Mouse (Mus musculus): ENCODE measurements around the gene Fbxl17. TPM values are rescaled to one million over a fixed set of nuclear protein-coding genes. Genes with fewer than 3 reads are reported as not detected.

The Fbxl17 gene
- polyA plus RNA-seq, 1 experiment, result 7.3 TPM

- no peak for DNase-seq
- Histone ChIP-seq H3K4me1 (replicated peaks; ENCODE audit: control insufficient read depth, insufficient read depth, low read length) (no peaks in the 10 kb centered on the region), H3K36me3 (ENCODE audit: control insufficient read depth, insufficient read depth, low read length) (no peaks in the 10 kb centered on the region), H3K27ac (ENCODE audit: control insufficient read depth, insufficient read depth, low read length) (no peak overlapping the region), H3K27me3 (ENCODE audit: control insufficient read depth, insufficient read depth, low read length) (no peaks in the 10 kb centered on the region), H3K4me3 (ENCODE audit: control insufficient read depth, insufficient read depth, low read length) (no peak overlapping the region)
- WGBS, result 89% methylated on average over 1 of the region's 1 CpGs
- TF ChIP-seq CTCF (IDR thresholded peaks at IDR 0.05; ENCODE audit: borderline replicate concordance, control insufficient read depth, extremely low read depth, insufficient read depth, low read length, poor library complexity) (no peak), POLR2A (IDR thresholded peaks at IDR 0.05; ENCODE audit: control insufficient read depth, extremely low read depth, insufficient read depth, low read length, poor library complexity) (no peak)
These were observed 34.6 kb downstream of the Fbxl17 start for GRCm38 (mm10) chr17:63465239-63465638.

DNA sequence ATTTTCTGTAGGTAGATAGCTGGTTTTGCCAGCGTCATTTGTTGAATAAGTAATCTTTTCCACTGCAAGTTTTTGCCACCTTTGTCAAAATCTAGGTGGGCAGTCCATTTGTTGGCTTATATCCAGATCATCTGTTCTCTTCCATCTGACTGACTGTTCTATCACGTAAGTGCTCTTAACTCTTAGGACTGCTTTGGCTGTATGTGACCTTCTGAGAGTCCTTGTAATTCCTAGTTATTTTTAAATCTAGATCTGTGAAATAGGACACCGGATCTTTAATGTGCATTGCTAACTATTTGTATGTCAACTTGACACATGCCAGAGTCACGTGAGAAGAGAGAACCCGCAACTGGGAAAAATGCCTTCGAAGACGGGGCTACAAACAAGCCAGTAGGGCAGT lies 37.3 kb downstream of the Fbxl17 start:
- Histone ChIP-seq H3K4me1 (replicated peaks; ENCODE audit: control insufficient read depth, insufficient read depth, low read length) (no peaks in the 10 kb centered on the region), H3K27me3 (ENCODE audit: control insufficient read depth, insufficient read depth, low read length) (no peaks in the 10 kb centered on the region), H3K4me3 (ENCODE audit: control insufficient read depth, insufficient read depth, low read length) (no peak overlapping the region), H3K36me3 (ENCODE audit: control insufficient read depth, insufficient read depth, low read length) (no peaks in the 10 kb centered on the region), H3K27ac (ENCODE audit: control insufficient read depth, insufficient read depth, low read length) (no peak overlapping the region)
- WGBS, result 96% methylated on average over 7 of the region's 7 CpGs
- TF ChIP-seq CTCF (IDR thresholded peaks at IDR 0.05; ENCODE audit: borderline replicate concordance, control insufficient read depth, extremely low read depth, insufficient read depth, low read length, poor library complexity) (no peak), POLR2A (IDR thresholded peaks at IDR 0.05; ENCODE audit: control insufficient read depth, extremely low read depth, insufficient read depth, low read length, poor library complexity) (no peak)
- DNase-seq, result no peak

DNA sequence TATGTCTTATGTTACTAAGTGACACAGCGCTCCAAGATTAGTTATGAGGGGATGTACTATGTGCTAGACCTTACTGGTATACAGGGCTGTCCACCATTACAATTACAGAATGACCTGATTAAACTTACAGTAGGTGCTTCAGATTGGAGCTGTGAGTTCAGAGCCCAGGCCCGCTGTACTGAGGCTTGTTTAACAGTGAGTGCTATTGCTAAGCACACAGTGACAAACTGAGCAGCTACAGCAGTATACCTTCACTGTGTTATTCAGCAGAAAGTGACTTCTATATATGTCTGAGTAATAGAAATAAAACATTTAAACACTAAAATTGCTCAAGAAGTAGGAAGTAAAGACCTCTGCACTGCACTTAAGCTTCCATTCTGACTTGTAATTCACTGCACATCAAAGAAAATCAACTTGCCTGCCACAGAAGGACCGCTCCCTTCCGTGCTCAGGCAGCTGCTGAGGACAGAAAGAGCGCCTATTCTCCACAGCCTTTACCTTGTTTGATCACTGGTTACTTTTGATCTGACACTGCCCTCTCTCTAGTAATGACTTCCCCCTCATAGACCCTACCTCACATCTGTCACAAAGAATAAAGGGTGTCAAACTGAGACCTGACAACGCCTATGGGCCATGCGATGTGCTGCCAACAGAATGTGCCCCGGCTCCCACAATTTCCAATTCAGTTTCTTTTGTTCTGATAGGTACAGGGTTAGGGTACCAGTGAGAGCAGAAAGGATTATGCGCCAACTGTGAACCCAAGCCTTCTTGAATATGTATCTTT lies 39.9 kb downstream of the Fbxl17 start:
- no peak overlapping the region for H3K4me3 ChIP-seq (ENCODE audit: control insufficient read depth, insufficient read depth, low read length)
- TF ChIP-seq POLR2A (IDR thresholded peaks at IDR 0.05; ENCODE audit: control insufficient read depth, extremely low read depth, insufficient read depth, low read length, poor library complexity) (no peak), CTCF (IDR thresholded peaks at IDR 0.05; ENCODE audit: borderline replicate concordance, control insufficient read depth, extremely low read depth, insufficient read depth, low read length, poor library complexity) (no peak)
- no peaks in the 10 kb centered on the region for H3K36me3 ChIP-seq (ENCODE audit: control insufficient read depth, insufficient read depth, low read length)
- no peak overlapping the region for H3K27ac ChIP-seq (ENCODE audit: control insufficient read depth, insufficient read depth, low read length)
- no peak for DNase-seq
- no peaks in the 10 kb centered on the region for H3K4me1 ChIP-seq (replicated peaks; ENCODE audit: control insufficient read depth, insufficient read depth, low read length)
- H3K27me3 ChIP-seq (ENCODE audit: control insufficient read depth, insufficient read depth, low read length), result no peaks in the 10 kb centered on the region
- 94% methylated on average over 9 of the region's 9 CpGs for WGBS

DNA sequence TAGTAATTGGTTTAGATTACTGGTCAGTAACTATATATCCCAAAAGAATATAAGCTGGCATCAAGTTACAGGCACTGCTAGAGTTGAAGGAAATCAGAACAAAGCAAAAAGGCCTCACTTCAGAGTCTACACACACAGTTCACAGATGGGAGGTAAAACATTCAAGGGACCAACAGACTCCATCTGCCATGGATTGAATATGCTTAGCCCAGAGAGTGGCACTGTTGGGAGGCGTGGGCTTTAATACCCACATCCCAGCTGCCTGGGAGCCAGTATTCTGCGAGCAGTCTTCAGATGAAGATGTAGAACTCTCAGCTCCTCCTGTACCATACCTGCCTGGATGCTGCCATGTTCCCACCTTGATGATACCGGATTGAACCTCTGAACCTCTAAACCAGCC lies 41.8 kb downstream of the Fbxl17 start:
- 97% methylated on average over 3 of the region's 3 CpGs for WGBS
- no peaks in the 10 kb centered on the region for H3K36me3 ChIP-seq (ENCODE audit: control insufficient read depth, insufficient read depth, low read length)
- H3K27me3 ChIP-seq (ENCODE audit: control insufficient read depth, insufficient read depth, low read length), result no peaks in the 10 kb centered on the region
- no peak overlapping the region for H3K4me3 ChIP-seq (ENCODE audit: control insufficient read depth, insufficient read depth, low read length)
- TF ChIP-seq CTCF (IDR thresholded peaks at IDR 0.05; ENCODE audit: borderline replicate concordance, control insufficient read depth, extremely low read depth, insufficient read depth, low read length, poor library complexity), result no peak
- no peak for TF ChIP-seq POLR2A (IDR thresholded peaks at IDR 0.05; ENCODE audit: control insufficient read depth, extremely low read depth, insufficient read depth, low read length, poor library complexity)
- H3K27ac ChIP-seq (ENCODE audit: control insufficient read depth, insufficient read depth, low read length), result no peak overlapping the region
- DNase-seq, result no peak
- H3K4me1 ChIP-seq (replicated peaks; ENCODE audit: control insufficient read depth, insufficient read depth, low read length), result no peaks in the 10 kb centered on the region

DNA sequence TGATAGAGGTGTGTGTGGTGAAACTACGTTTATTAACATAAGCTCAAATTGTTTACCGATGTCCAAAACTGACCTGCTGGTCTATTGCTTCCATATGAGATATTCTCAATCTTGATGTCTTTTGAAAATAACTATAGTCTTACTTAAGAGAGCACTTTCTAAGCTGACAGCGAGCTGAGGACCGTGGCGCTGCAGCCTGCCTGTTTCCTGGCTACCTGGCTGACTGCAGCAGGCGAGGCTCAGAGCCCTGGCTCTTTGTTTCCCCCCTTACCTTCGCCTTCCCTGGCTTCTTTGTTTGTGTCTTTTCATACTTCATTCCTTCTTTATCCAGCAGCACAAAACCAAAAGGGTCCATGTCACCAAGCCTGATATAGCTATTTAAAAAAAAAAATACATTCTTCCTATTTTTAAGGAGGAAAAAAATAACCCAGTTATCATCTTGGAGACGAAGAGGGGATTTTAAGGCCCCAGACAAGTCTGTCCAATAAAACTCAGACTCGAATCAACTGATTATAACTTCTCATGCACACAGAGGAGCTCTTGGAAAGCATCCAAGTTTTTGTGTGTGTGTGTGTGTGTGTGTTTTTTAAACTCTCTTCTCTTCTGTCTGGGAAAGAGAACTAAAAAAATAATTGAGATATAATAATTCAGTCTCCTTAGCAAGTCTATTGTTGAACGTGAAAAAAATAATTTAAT lies 48.4 kb downstream of the Fbxl17 start:
- Histone ChIP-seq H3K4me3 (ENCODE audit: control insufficient read depth, insufficient read depth, low read length) (no peak overlapping the region), H3K27me3 (ENCODE audit: control insufficient read depth, insufficient read depth, low read length) (no peaks in the 10 kb centered on the region), H3K27ac (ENCODE audit: control insufficient read depth, insufficient read depth, low read length) (no peak overlapping the region), H3K36me3 (ENCODE audit: control insufficient read depth, insufficient read depth, low read length) (no peaks in the 10 kb centered on the region), H3K4me1 (replicated peaks; ENCODE audit: control insufficient read depth, insufficient read depth, low read length) (no peaks in the 10 kb centered on the region)
- no peak for DNase-seq
- no peak for TF ChIP-seq POLR2A (IDR thresholded peaks at IDR 0.05; ENCODE audit: control insufficient read depth, extremely low read depth, insufficient read depth, low read length, poor library complexity)
- no peak for TF ChIP-seq CTCF (IDR thresholded peaks at IDR 0.05; ENCODE audit: borderline replicate concordance, control insufficient read depth, extremely low read depth, insufficient read depth, low read length, poor library complexity)
- WGBS, result 90% methylated on average over 10 of the region's 10 CpGs

DNA sequence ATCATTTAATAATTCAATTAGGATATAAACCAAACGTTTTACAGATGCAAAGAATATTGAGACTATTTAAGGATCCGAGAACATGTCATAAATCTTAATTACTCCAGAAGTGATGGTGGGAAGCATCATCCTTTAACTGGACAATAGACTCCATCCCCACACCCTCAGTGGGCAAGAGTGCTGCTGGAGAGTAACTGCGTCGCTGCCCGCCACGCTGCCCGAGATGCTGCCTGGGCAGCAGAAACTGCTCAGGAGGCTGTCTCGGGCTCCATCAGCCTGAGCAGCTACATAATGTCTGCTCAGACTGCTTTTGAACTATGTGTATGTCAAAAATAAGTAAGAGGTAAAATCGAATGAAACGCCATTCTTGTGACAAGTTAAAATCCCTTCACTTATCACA lies 52.1 kb downstream of the Fbxl17 start:
- WGBS, result 95% methylated on average over 10 of the region's 10 CpGs
- H3K27ac ChIP-seq (ENCODE audit: control insufficient read depth, insufficient read depth, low read length), result no peak overlapping the region
- H3K4me3 ChIP-seq (ENCODE audit: control insufficient read depth, insufficient read depth, low read length), result no peak overlapping the region
- no peak for DNase-seq
- H3K4me1 ChIP-seq (replicated peaks; ENCODE audit: control insufficient read depth, insufficient read depth, low read length), result no peaks in the 10 kb centered on the region
- TF ChIP-seq POLR2A (IDR thresholded peaks at IDR 0.05; ENCODE audit: control insufficient read depth, extremely low read depth, insufficient read depth, low read length, poor library complexity) (no peak), CTCF (IDR thresholded peaks at IDR 0.05; ENCODE audit: borderline replicate concordance, control insufficient read depth, extremely low read depth, insufficient read depth, low read length, poor library complexity) (no peak)
- no peaks in the 10 kb centered on the region for H3K27me3 ChIP-seq (ENCODE audit: control insufficient read depth, insufficient read depth, low read length)
- H3K36me3 ChIP-seq (ENCODE audit: control insufficient read depth, insufficient read depth, low read length), result no peaks in the 10 kb centered on the region
